Mouse (Mus musculus) layer of hippocampus, postnatal 36 days (tissue): Measurements from ENCODE around the gene Phc2. TPM values are rescaled to one million over a fixed set of nuclear protein-coding genes. Genes with fewer than 3 reads are reported as not detected.
"Not testable (repeated sequence)": the region's sequence is repeated elsewhere in the genome, so short reads cannot be mapped to it uniquely, and the experiment has no call there.

ENCODE experiments used
- DNase-seq, 2 experiments: peaks; one replicate each; pipeline ENCODE4 v3.0.0; 2022
- total RNA-seq, 2 experiments: library from RNA; stranded (reverse); gene quantifications; 2 replicates each; pipeline ENCODE4 v1.2.3; 2021

Phc2 gene
- total RNA-seq, 2 experiments from 2014 or later, result 91.4 to 96.9 TPM

DNA sequence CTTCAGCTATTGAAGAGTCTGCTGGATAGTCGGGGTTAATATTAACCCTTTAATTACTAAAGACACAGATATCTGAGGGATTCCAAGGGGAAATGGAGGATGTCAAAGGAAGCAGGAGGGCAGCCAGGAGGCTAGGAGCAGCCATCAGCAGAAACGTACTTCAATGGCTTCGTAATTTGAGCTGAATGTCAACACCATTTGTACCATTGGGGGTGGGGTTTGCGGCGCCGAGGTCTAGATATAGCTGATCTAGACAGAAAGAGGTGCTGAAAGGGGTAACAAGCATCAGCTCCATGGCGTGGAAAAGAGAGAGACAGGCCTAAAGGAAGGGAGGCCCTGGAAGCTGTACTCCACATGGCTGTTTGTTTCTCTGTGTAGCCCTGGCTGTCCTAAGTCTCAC, 7.7 kb upstream of the Phc2 start:
- DNase-seq, result no peak

DNA sequence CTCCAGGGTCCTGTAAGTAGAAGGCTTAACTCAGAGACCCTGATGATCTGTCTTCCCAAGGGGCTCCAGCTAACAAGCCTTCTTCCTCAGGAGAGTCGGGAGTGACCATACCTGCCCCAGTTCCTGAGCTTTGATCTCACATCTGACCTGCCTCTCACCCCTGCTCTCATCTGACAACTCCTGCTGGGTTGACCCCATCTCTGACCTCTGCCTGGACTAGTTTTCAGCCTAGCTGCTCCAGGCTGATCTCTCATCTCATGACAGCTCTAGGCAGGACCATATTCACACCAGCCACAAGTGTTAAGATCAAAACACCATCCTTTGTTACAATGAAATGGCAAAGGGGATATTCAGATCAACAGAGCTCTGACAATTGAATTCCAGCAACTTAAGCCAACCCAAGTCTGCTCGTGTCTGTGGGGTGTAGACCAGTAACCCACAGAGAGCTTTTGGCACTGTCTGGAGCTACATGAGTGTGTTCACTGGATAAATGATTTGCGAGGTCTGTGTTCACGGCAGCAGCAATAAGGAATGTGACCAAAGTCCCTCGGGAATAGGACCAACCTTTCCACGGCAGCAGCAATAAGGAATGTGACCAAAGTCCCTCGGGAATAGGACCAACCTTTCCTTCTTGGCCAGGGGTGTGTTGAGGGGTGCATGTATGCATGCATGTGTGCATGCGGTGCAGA, 5.8 kb upstream of the Phc2 start:
- no peak for DNase-seq

DNA sequence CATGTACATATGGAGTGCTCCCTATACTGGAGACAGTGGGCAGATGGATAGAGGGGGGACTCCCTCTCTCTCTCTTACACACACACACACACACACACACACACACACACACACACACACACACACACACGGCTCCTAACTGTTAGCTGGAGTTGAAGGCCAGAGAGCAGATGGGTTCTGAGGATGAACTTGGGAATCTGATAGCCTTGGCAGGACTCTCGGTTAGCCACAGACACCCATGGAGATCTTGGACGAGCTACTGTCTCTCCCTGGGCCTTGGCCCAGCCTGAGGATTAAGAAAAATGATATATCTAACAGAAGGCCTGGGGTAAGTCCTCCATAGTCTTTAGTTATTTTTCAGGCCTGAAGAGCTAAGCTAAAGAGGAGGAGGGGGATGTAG, 3.0 kb upstream of the Phc2 start:
- no peak for DNase-seq

DNA sequence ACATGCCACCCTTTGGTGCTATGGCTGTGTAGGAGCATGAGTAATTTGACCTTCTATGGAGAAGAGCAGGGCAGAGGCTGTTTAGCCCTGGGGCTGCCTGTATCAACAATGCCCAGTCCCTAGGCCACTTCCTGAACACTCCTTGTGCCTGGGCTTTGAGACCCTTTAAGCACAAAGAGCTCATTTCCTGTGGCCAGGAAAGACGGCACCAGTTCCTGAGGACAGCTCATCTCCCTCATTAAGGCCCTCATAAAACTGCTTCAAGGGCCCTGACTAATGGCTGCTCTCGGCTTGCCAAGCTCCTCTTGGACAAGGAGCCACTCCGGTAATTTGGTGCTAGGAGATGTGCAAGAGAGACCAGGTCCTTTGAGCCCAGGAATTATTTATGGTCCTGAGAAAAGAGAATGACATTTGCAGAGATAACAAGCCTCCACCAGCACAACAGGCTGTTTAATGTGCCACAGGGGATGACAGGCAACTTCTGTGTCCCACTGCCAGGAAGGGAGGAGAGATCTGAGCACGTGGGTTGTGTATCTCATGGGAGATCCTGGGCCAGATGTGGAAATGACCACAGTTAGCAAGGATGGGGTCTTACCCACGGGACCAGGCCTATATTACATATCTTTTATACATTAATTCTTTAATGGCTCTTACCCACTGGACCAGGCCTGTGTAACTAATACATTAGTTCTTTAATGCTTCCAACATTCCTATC, 1.8 kb upstream of the Phc2 start:
- no peak for DNase-seq

DNA sequence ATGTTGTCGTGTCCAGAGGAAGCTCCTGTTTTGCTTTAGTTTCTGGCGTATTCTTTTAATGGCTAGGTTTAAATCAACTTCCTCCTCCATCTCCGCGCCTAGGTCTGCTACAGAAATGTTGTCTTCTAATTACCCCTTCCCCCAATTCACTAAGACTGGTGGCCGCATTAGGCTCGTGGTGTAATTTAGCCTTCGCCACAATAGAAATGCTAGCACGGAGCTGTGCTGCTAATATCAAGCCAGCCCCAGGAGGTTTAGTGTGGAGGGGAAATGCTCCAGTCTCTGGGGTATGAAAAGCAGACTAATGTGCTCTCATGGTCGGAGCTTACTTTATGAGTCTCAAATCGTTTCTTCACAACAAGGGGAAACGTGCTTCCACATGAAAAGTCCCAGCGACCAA, 944 bp downstream of the Phc2 start:
- peak in 1 of 2 experiments; percentile 40 for DNase-seq

DNA sequence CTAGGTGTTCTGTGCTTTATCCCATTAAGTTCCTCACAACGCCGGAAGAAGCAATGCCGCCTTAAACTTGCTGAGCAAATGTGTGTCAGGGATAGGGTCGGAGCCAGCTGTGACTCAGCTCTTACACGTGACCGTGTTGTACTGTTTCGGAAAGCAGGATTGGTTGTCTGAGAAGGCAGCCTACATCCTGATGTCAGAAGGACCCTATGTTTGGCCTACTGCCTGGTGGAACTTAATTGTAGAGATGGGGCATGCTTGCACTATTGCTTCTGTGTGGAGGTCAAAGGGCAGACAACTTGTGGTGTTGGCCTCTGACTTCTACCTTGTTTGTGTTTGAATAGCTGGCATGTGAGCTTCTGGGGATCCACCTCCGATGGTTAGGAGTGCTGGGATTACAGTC, 5.7 kb downstream of the Phc2 start:
- no peak for DNase-seq

DNA sequence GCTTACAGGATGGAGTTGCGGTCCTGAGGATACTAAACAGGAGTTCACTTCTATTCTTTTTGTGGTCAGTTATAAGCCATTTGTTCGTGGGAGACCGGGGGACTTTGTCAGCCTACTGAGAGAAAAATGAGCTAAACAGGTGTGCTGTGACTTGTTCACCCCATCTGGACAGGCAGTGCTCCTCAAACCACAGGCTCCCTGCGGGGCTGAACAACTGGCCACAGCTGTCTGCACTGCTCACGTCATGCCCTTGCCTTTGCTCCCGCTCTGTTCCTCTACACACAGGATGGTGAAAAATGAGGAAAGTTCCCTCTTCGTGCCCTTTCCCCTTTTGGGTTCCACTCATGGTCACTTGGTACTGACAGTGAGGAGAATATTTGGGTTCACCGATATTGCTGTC, 6.6 kb downstream of the Phc2 start:
- no peak for DNase-seq

DNA sequence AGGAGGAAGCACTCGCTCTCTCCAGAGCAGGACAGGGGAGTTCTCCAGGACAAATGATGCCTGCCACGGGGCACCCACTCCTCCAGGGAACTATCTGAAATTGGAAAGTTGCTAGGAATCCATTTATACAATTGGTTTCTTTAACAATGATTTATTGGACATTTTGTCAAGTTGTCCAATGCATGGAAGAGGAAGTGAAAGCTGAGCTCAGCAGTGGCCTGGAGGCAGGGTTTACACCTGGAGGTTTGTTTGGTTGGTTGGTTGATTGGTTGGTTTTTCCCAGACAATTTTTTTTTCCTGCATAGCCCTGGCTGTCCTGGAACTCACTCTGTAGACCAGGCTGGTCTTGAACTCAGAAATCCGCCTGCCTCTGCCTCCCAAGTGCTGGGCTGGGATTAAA, 9.5 kb downstream of the Phc2 start:
- DNase-seq, result no peak

DNA sequence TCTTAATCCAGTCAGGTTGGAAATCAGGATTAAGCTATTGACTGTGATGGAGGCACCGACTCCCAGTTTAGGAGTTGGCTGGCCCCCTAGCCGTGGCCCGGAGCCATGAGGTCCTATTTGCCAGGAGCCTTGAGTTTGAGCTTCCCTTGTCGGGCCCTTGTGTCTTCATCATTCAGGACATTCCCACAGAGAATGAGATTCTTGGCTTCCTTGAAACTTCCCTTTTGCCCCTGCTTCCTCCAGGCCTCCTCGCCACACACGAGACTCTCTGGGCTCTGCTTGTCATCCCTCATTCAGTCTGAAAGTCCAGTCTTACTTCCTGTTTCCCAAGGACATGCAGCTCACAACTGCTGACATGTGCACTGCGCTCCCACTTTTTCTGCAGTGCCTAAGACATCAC, 11.9 kb downstream of the Phc2 start:
- not testable (repeated sequence) for DNase-seq

DNA sequence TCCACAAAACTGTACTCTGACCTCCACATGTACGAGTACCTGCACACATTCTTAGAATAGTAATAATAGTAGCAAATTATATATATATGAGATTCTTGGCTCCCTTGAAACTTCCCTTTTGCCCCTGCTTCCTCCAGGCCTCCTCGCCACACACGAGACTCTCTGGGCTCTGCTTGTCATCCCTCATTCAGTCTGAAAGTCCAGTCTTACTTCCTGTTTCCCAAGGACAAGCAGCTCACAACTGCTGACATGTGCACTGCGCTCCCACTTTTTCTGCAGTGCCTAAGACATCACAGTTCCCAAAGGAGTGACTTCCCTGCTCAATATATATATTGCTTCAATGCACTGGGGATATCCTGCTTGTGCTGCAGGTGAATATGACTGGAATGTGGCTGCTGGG, 12.7 kb downstream of the Phc2 start:
- not testable (repeated sequence) for DNase-seq

DNA sequence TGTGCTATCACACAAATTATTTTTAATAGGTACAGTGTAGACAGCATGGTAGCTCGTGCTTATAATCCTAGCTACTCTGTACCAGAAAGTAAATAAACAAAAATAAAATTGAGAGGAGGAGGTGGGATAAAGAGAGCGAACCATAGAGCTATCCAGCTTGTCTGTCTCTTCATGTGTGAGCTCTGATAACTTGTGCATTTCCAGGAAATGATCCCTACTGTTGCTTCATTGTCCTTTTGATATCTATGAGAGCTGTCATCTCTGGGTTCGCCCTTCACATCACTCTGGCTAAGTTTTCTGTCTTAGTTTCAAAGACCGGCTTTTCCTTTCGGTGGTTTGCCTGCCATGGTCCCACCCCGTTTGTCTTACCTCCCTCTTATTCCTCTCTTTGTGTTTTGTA, 14.7 kb downstream of the Phc2 start:
- DNase-seq, result no peak

DNA sequence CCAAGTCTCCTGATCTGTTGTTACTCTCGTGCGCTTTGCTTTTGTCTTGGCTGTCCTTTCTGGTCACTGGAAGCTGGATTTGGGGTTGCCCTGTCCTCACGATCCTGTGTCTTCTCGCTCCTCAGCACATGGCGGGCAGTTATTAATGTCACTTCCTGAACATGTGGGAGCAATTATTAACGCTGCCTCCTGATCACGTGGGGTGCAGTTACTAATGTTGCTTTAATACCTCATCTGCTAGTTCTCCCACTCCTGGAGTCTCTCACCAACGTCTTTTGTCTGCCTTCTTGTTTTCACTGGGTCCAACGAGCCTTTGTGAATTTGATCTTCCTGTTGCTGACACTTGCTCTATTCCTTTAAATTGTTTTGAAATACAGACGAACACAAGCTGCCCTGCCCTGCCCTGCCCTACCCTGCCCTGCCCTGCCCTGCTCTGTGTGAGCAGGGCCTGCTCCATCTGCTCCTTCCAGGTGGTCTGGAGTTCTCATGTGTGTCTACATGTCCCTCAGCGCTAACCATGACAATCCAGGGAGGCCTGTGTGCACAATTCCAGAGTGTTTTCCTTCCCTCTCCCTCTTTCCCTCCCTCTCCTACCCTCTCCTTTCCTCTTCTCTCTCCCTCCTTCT, 16.2 kb downstream of the Phc2 start:
- no peak for DNase-seq

DNA sequence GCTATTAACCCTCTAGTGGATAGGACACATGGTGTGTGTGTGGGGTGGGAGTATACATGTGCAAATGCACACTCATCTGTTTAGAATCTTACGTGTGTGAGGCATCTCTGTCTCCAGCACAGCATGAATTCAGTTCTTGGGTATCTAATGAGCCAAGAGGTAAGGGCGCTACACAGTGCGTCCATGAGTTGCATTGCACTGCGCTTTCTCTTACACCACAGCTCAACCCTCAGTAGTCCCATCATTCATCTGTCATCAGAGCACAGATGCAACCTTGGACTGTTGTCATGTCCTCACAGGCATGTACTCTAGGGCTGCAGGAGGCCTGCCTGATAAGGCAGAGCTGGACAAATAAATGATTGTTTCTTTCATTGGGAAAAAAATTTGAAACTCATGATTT, 18.0 kb downstream of the Phc2 start:
- no peak for DNase-seq

DNA sequence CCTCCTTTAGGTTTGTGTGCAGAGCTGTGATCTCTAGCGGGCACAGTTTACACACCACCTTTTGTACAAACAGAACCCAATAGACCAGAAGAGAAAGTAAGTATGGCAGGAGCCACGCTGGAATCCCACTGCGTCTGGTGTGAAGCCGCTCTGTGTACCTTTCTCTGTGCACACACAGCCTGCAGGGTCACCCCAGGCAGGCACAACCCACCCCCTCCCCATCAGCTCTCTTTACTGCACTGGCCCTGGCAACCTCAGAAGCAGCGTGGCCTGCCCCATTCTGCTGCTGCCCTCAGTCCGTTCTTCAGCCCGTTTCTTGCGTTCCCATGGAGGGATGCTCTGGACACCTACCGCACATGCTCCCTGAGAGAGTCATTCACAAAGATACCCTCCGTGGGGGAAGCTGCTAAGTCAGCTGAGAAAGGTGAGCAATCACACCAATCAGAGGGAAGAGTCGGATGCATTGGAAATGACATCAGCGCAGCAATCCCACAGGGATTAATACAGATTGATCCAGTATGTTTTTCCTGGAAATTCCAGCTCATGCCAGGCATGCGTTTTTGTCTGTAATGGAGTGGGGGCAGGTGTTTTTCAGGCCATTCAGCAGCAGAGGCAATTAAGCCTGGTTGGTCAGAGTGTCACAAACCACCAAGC, 24.2 kb downstream of the Phc2 start:
- no peak for DNase-seq

DNA sequence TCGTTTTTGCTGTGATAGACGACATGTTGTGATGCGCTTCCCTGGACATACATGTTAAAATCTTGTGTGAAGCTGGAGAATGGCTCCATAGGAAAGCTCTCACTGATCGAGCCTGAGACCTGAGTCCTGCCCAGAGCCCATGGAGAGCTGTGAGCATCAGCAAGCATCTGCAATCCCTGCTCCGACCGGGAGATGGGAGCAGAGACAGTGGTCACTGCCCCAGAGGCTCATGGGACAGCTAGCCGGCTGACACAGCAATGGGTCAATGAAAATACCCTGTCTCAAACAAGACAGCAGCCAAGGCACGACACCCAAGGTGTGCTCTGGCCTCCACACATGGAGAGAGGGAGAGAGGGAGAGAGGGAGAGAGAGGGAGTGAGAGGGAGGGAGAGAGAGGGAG, 26.6 kb downstream of the Phc2 start:
- DNase-seq, result no peak

DNA sequence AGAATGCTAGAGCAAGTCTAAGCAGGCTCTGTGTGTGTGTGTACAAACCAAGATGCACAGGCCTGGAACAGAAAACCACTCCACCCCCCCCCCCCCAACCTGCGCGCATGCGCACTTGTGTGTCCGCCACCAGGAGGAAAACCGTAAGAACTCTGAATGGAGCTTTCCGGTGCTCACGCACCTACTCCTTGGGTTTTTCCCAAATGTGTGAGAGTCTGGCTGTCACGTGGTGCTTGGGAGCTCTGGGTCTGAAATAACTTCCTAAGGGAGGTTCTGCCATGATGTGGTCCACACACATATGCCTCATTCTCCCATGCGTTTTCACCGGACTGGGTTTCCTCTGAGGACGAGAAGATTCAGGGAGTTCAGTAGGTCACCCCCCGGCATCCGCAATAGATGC, 27.8 kb downstream of the Phc2 start:
- no peak for DNase-seq

DNA sequence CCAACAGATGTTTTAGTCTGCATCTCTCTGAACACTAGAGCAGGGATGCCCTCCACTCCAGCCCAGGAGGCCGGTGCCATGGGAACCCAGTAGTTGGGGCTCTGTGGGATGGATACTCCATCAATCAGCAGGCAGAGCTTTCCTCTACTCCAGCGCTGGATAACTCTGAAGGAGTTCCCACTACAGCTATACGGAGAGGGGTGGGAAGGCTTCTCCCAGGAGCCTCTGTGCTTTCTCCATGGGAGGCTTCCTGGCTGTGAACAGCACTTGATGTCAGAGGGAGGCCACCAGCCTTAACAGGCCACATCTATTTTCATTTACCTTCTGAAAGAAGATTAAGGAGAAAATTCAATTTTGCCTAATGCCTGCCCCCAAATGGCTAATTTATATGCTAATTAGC, 29.2 kb downstream of the Phc2 start:
- DNase-seq, result no peak

DNA sequence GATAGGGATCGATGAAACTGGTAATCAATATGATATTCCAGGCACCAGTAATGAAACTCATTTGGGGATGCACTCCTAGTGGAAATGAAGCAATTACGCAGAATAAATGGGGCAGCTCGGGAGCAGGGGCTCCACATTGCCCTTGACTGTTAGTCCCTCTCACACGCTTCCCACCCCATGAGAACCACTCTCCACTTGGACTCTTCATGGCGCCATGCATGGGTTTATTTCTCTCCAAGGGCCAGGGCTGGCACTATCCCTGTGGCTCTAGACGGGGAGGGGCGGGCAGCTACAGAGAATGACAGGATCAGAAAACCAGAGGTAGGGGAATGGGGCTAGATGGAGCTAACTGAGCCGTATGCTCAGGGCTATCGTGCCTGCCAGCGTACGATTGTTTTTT, 29.6 kb downstream of the Phc2 start:
- no peak for DNase-seq

DNA sequence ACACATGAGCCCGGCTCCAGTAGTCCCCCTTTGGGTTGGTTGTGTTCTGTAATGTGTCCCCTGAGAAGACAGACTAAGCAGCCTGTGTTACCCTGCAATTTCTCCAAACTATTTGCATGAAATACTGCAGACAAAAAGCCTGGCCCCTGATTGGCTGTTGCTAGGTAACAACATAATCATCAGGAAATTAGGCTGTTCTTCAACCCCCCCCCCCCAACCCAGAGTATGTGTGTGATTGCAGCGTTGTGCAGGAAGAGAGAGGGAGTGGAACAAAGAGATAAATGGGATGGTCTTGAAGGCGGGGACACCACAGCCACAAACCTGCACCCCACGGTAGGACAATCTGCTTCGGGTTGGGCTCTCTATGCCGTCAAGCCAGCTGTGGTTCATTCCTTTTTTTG, 34.0 kb downstream of the Phc2 start:
- no peak for DNase-seq

DNA sequence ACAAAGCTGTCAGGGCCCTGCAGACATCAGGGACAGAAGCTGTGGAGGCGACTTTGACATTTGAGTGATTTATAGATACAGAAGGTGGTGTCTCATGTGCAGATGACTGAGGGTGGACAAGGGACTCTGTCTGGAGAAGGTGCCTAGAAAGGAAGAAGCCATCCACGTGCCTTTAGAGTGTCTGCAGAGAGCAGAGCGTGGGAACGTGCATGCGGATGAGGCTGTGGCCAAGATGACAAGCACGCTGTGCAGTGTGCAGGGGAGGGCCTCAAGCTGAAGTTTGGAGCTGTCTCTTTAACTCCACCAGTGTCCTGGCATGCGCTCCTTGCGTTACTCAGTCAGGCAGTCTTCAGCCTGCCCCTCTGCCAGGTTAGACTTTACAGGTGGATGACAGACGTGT, 34.5 kb downstream of the Phc2 start:
- peak; percentile 43 to 55 for DNase-seq

DNA sequence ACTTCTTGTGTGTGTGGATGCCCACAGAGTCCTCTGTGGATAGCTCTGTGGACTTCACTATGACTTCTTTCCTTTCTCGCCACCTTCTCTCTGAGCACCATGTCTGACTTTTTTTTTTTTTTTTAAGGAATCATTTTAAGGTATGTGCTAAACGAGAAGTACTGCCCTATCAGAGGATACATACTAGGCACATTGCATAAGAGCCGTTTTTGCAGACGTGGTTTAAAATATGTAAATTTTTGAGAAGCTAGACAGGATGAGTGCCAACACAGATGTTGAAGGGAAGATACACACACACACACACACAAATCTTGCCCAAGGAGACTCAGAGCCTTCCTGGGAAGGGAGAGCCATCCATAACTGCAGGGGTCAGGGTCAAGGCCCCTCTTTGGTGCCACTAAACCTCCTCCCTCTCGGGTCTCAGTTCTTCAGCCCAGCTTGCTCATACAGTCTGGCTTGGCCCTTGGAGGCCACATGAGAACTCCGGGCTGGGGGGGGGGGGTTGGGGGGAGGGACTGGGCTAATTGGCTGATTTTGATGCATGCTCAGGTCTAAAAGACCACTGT, 35.3 kb downstream of the Phc2 start:
- DNase-seq, result peak in 1 of 2 experiments; percentile 1

DNA sequence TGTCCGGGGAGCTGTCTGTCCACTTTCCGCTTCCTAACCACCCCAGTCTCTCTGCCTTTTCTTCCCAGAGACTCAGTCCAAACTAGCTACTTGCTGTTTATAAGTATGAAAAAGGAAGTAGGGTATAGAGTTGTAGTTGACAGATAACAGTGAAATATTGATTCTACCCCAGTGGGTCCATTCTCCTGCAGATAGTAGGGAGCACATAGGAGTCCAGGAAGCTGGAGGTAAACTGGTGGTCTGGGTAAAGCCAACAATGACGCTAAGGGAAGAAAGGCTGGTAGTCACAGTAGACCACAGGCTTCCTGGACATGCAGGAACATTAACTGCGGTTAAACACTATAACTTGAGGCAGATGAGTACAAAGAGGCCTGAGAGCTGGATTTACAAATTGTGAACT, 36.7 kb downstream of the Phc2 start:
- peak in 1 of 2 experiments; percentile 1 for DNase-seq
